Mouse (Mus musculus) thymus, adult 2 months (tissue): ENCODE results near the gene Nploc4.

Experiments
- CTCF ChIP-seq: fragments of 200-500 bp; IDR thresholded peaks from 2 replicates; pipeline ENCODE4 v1.5.1; 2012; ENCODE audit warnings: mild to moderate bottlenecking, control low read depth, low read length, moderate library complexity, borderline replicate concordance; ENCODE audit not compliant: control insufficient read depth, poor library complexity, insufficient read depth; ENCODE audit errors: extremely low read depth
- POLR2A ChIP-seq: fragments of 200-500 bp; IDR thresholded peaks from 2 replicates; pipeline ENCODE4 v1.6.1; 2012; ENCODE audit warnings: mild to moderate bottlenecking, low read length, control low read depth, moderate library complexity; ENCODE audit not compliant: control insufficient read depth, poor library complexity, insufficient read depth; ENCODE audit errors: extremely low read depth

DNA sequence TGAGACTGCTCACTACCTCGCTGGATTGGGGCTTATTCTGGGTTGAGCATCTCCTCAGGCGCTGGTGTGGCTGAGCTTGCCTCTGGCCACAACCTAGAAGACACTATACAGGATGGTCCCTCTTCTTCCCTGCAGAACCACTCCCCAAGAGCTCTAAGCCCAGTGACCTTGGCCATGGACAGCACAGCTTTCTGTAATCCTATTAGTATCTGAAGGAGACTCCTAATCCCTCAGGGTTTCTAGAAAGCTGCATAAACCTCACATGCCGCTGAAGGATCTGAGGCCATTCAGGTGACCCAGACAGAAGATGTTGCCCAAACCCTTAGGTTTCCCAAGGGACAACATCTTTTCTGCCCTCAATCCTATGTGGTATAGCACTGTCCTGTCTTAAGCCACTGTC, 14.7 kb upstream of the Nploc4 start:
- TF ChIP-seq CTCF = no peak
- TF ChIP-seq POLR2A = no peak
